Mouse (Mus musculus) testis, adult 2 months (tissue): ENCODE measurements around the gene Ralgds. TPM values are rescaled to one million over a fixed set of nuclear protein-coding genes. Genes with fewer than 3 reads are reported as not detected.

ENCODE experiments used
- H3K27ac ChIP-seq: fragments of 200-500 bp; 2 replicates; pipeline ENCODE4 v1.5.1; 2012; ENCODE audit warnings: low read depth, low read length; ENCODE audit not compliant: control insufficient read depth, insufficient read depth
- H3K27me3 ChIP-seq: fragments of 200-500 bp; 2 replicates; pipeline ENCODE4 v1.6.1; 2012; ENCODE audit warnings: mild to moderate bottlenecking, low read length, moderate library complexity; ENCODE audit not compliant: control insufficient read depth, insufficient read depth
- H3K36me3 ChIP-seq: fragments of 200-500 bp; 2 replicates; pipeline ENCODE4 v1.6.1; 2012; ENCODE audit warnings: mild to moderate bottlenecking, low read length; ENCODE audit not compliant: control insufficient read depth, insufficient read depth
- H3K4me1 ChIP-seq: fragments of 200-500 bp; 2 replicates; pipeline ENCODE4 v1.6.1; 2012; ENCODE audit warnings: low read length; ENCODE audit not compliant: control insufficient read depth, insufficient read depth
- H3K4me3 ChIP-seq: fragments of 200-500 bp; 2 replicates; pipeline ENCODE4 v1.5.1; 2012; ENCODE audit warnings: low read depth, mild to moderate bottlenecking, low read length, moderate library complexity, mixed read lengths; ENCODE audit not compliant: control insufficient read depth
- CTCF ChIP-seq: fragments of 200-500 bp; IDR thresholded peaks from 2 replicates; pipeline ENCODE4 v1.5.1; 2012; ENCODE audit warnings: low read depth, mild to moderate bottlenecking, inconsistent platforms, low read length, moderate library complexity; ENCODE audit not compliant: control insufficient read depth, insufficient read depth, insufficient replicate concordance
- POLR2A ChIP-seq: fragments of 200-500 bp; IDR thresholded peaks from 2 replicates; pipeline ENCODE4 v1.6.1; 2012; ENCODE audit warnings: low read depth, mild to moderate bottlenecking, inconsistent platforms, low read length, moderate library complexity; ENCODE audit not compliant: control insufficient read depth
- polyA plus RNA-seq: library from polyadenylated mRNA; depleted of rRNA; stranded (reverse); fragments of >200 nt; gene quantifications from 2 replicates; pipeline ENCODE4 v1.2.3, GENCODE M21; 2012

Gene Ralgds
- polyA plus RNA-seq, 1 experiment = 147 TPM

DNA sequence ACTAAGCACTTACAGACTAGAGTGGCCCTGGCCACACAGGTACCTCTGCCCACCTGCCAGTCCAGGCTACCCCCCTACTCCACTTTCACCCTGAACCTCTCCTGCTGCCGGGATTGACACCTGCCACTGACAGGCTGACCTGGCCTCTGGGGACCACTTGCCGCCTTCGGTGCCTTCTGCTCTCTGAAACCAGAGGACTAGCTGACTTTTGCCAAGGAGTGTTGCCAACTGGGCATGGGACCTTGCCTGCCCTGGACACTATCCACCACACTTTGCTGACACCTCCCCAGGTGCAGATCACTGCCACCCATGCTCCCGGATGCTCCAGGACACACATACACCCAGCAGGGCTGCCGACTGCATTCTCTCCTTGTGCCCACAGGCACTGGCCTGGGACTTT lies 39.4 kb downstream of the Ralgds start:
- no peaks in the 10 kb centered on the region for H3K4me1 ChIP-seq

DNA sequence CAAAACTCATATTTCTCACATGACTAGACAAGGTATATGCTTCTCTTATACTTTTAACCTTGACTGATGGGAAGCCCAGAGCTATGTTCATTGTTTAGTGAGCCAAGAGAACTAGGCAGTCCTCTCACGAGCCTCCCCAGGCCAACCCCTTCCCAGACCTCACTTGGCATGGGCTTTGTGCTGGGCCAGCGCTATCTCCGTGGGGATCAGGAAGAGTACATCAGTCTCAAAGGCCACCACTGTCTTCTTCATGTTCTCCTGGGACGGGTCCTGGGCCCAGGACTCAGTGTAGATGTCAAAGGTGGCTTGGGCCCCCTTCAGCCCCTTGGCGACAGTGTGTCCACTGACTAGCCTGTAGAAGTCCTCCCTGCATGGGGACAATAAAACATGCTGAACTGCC lies 44.5 kb downstream of the Ralgds start:
- no peak for TF ChIP-seq POLR2A
- no peak for TF ChIP-seq CTCF
- Histone ChIP-seq H3K27ac (no peak overlapping the region), H3K4me1 (no peaks in the 10 kb centered on the region), H3K27me3 (no peaks in the 10 kb centered on the region), H3K36me3 (no peaks in the 10 kb centered on the region; the same call in 1 of the 2 replicates), H3K4me3 (no peak overlapping the region)

More for the DNA sequence above, 39.4 kb downstream of the Ralgds start:
- H3K36me3 ChIP-seq = peaks cover 10% of the 10 kb centered on the region
- no peaks in the 10 kb centered on the region for H3K27me3 ChIP-seq
- TF ChIP-seq POLR2A (no peak), CTCF (no peak)
- no peak overlapping the region for H3K27ac ChIP-seq
- no peak overlapping the region for H3K4me3 ChIP-seq

DNA sequence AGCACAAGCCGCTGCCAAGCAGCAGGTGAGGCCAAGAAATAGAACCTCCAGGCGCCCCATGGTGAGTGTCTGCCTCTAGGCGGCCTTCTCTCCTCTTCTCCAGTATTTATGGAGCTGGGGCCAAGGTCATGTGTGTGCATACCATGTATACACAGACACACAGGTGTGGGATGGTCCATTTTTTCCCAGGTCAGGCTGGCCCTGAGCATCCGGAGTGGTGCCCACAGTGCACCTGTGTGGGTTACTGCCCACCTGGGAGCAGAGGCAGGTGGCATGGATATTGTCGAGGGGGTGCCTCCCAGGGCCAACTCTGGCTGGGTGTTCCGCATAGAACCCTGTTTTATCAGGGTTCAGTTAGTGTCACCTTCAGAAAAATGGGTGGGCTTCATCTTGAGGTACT lies 50.4 kb downstream of the Ralgds start, which contains the start of gene Cel:
Gene Cel, minus strand, starts transcription at position 101 of the 400 bp plus-strand sequence.
- Histone ChIP-seq H3K4me3 (no peak within 1 kb of the TSS), H3K27me3 (no peaks in the 10 kb centered on the region), H3K27ac (no peak within 1 kb of the TSS), H3K36me3 (peaks cover under 1% of the 10 kb centered on the region; the same call in 1 of the 2 replicates), H3K4me1 (no peaks in the 10 kb centered on the region)
- TF ChIP-seq CTCF = no peak
- TF ChIP-seq POLR2A = no peak

- Histone ChIP-seq H3K4me3 (no peak overlapping the region), H3K4me1 (no peaks in the 10 kb centered on the region), H3K27ac (no peak overlapping the region), H3K36me3 (peaks cover 5% of the 10 kb centered on the region), H3K27me3 (no peaks in the 10 kb centered on the region)
- TF ChIP-seq CTCF (no peak), POLR2A (no peak)
Observed at GRCm38 (mm10) chr2:28563830-28564229, 50.9 kb downstream of the Ralgds start.

DNA sequence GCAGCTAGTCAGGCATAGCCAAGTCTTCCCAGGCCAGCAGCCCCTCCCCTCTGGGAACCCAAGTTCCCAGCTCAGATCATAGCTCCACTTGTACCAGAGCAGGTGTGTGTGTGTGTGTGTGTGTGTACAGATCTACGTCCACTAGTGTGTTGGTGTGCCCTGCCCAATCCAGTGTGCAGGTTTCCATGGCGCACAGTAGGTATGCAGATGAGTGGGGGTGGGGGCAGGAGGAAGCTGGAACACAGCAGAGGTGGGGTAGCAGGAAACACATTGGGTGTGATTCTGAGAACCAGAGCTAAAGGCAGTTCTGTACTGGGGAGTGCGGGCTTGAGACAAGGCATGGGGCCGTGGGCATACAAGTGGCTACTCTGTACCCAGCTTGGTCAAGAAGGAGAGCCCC lies 51.5 kb downstream of the Ralgds start:
- Histone ChIP-seq H3K27ac (no peak overlapping the region), H3K27me3 (no peaks in the 10 kb centered on the region), H3K4me1 (no peaks in the 10 kb centered on the region), H3K4me3 (no peak overlapping the region), H3K36me3 (peaks cover 7% of the 10 kb centered on the region)
- TF ChIP-seq CTCF (no peak), POLR2A (no peak)

DNA sequence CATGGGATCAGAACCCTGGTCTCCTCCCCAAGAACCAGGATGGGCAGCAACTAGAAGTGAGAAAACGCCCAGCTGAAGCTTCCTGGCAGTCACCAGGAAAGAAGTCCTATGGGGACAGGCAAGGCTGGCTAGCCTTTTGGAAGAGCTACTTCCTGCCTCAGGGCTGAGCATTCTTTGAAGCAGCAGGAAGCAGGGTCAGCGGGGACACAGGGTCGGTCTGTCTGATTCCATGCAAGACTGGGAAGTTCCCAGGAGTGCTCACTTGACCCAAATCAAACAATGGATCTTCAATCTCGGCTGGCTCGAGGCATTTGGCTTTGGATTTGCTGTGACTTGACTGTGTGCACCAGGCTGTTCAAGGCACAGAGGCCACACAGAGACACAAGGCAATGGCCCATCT lies 53.6 kb downstream of the Ralgds start:
- no peaks in the 10 kb centered on the region for H3K4me1 ChIP-seq
- H3K27ac ChIP-seq = no peak overlapping the region
- TF ChIP-seq POLR2A = no peak
- TF ChIP-seq CTCF = no peak
- H3K36me3 ChIP-seq = peaks cover 7% of the 10 kb centered on the region
- H3K27me3 ChIP-seq = no peaks in the 10 kb centered on the region
- H3K4me3 ChIP-seq = no peak overlapping the region

DNA sequence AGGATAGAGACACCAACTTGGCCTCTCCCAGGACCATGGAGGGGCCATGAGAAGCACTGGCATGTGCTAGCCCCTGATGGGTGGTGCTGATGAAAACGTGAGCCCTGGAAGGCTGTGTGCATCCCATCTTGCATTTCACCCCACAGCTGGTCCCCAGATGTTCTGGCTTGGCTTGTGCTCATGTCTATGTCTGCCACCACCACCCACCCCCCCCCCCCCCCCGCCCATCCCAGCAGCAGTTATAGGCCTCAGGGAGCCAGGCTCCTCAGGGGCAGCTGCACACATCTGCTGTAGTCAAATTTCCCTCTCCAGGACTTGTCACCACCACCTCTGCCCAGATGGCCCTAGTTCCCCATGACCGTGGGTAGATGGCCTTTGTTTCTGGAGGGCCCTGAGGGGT lies 57.0 kb downstream of the Ralgds start:
- peaks cover 11% of the 10 kb centered on the region for H3K36me3 ChIP-seq
- no peaks in the 10 kb centered on the region for H3K4me1 ChIP-seq
- TF ChIP-seq CTCF (no peak), POLR2A (no peak)
- H3K27me3 ChIP-seq = no peaks in the 10 kb centered on the region
- no peak overlapping the region for H3K4me3 ChIP-seq
- H3K27ac ChIP-seq = no peak overlapping the region

- Histone ChIP-seq H3K27ac (no peak overlapping the region), H3K4me3 (no peak overlapping the region), H3K27me3 (no peaks in the 10 kb centered on the region), H3K36me3 (peaks cover 6% of the 10 kb centered on the region), H3K4me1 (no peaks in the 10 kb centered on the region)
- TF ChIP-seq POLR2A = no peak
Observed at GRCm38 (mm10) chr2:28575341-28575740, 62.4 kb downstream of the Ralgds start.
